Mouse (Mus musculus) leukemia stem cell, adult 10-12 weeks (primary cell): ENCODE results near the gene Kazn. TPM values are rescaled to one million over a fixed set of nuclear protein-coding genes. Genes with fewer than 3 reads are reported as not detected.

Experiments used
- polyA plus RNA-seq: library from polyadenylated mRNA; stranded (reverse); fragments of >175 nt; gene quantifications from 2 replicates; pipeline ENCODE4 v1.2.3, GENCODE M21; 2012; ENCODE audit warnings: low replicate concordance

Kazn gene
- polyA plus RNA-seq: 1.2 and 1.8 TPM in 2 replicates

GRCm38 (mm10) chr4:142239240-142240126, at the start of gene Kazn:
Kazn (minus strand) TSS chr4:142239401.

GRCm38 (mm10) chr4:142084131-142084899, 154.9 kb downstream of the Kazn start, which contains the start of gene Tmem51:
Tmem51 (minus strand) TSS chr4:142084304.

Other genes with a start within 250 kb of the Kazn start
- not detected in 2 replicates for gene Fhad1, start 224.3 kb downstream of the Kazn start, polyA plus RNA-seq
- 14.5 and 18.4 TPM in 2 replicates for gene Tmem51, start 155.1 kb downstream of the Kazn start, polyA plus RNA-seq